Mouse (Mus musculus): ENCODE results near the gene Ppif. TPM values are rescaled to one million over a fixed set of nuclear protein-coding genes. Genes with fewer than 3 reads are reported as not detected.
A peak's percentile ranks its signal among the peaks of the same experiment; 100 is the strongest.

Ppif gene
- total RNA-seq, 2 experiments from 2014 or later, result 39.9 to 51.1 TPM

DNA sequence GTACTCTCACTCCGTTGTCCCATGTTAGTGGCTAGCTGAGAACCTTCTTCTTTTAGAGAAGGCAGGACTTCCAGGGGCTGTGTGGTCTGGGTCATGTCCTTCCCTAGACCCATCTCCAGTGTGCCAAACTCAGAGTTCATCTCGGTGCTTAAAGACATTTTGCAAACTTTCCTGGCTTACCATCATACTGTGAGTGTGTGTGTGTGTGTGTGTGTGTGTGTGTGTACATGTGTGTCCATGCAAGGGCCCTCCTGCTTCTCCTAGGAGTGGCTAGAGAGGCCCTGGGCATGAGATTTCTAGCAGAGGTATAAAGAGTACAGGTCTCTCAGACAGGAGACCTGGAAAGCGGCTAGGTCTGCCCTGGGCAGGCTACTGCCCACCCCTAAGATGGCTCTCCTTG, 42.2 kb downstream of the Ppif start:
- DNase-seq, result no peak

DNA sequence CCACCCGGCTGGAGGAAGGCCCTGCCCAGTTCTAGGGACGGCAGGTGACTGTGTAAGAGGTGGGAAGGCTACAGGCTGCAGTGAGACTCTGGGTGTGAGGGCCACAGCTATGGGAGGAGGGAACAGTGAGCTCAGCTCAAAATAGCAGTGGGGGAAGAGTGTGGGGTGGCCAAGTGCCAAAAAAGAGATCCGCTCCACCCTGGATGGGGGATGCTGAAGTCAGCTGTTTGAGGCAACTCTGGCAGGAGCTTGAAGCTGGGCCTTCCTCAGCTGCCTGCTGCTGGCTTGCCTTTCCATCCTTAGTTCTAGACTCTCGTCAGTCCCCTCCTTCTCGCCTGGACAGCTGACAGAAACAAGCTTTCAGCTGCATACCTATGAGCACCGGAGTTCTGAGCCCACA, 42.6 kb downstream of the Ppif start:
- DNase-seq, result peak; percentile 90

DNA sequence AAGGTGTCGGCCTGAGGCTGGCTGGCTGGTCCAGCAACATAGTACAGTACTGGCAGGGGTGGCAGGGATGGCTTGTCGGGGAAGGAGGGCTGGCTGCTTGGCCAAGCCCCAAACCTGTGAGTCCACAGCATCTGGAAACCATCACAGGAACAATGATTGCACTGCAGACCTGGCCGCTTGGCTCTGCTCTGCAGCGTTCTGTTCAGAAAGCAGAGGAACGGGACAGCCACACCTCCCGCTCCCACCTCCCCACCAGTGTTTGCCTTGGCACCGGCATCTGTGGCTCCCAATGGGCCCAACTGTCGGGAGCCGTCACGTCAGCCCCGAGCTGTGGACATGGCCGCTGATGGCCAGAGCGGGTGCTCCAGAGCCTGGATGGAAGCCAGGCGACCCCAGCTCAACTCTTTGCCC, 44.6 kb downstream of the Ppif start:
- DNase-seq, result peak; percentile 69

DNA sequence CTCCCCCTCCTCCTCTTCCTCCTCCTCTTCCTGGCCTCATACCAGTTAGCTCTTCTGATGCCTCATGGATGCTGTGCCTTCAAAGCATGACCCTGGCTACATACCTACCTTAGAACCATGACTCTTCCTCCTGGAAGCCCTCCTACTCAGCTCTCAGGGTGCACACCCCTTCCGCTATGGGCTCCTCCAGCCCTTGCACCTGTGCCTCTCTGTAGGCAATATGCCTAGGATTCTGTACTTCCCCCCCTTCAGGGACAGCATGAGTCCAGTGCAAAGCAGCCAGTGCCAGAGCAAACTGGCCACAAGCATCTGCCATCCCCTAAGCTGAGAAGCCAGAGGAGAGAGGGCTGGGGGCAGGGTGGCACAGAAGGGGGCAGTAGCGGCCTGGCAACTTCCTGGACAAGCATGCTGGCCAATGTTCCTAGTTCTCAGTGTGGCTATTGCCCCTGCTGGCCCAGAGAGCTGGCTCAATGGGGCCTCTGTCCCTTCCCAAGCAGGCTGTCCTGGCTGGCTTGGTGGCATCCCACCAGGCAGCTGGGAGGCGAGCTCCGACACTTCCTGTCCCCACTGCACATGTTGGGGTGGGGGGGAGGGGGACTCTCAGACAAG, 46.1 kb downstream of the Ppif start:
- peak; percentile 62 for DNase-seq

GRCm38 (mm10) chr14:25741211-25741610, 47.3 kb downstream of the Ppif start:
- DNase-seq, result no peak

GRCm38 (mm10) chr14:25741840-25742367, 48.0 kb downstream of the Ppif start:
- no peak for DNase-seq

- no peak for DNase-seq
Observed at GRCm38 (mm10) chr14:25742943-25743342, 49.0 kb downstream of the Ppif start.

DNA sequence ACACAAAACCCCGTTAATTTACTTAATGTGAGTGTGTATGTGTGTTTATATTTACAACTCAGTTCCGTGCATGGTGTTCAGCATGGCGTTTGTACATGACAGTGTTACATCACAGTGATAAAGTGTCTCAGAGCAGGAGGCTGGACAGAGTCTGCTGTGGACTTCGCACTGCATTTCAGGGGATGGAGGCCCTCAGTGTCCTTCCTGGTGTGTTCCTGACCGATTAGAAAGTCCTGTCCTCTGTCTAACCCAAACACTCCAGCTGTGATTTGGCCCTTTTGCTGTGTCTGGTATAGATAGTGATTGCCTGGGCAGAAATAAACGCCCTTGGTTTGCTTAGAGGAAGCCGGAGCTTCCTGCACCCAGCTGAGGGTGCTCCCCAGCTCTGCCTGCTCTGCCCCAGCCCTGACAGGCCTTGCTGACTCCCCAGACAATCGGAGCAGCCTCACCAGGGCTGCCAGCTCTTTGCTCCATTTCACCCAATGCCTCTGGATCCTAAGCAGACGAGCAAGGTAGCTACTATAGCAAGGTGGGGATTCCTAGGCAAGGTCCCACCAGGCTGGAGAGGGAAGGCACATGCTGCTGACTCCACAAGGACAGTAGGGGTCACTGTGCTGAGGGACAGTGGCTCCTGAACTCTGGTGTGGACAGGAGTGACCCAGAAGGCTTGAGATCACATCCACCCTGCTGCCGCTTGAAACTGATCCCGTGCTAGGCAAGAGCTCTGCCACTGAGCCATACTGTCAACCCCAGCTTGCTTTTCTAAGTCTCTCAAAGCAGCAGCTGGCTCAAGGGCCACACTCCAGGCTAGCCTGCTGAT, 51.6 kb downstream of the Ppif start:
- no peak for DNase-seq

- no peak for DNase-seq
Observed at GRCm38 (mm10) chr14:25746371-25746770, 52.4 kb downstream of the Ppif start.

- DNase-seq, result peak; percentile 51
Observed at GRCm38 (mm10) chr14:25746971-25747945, 53.3 kb downstream of the Ppif start.

DNA sequence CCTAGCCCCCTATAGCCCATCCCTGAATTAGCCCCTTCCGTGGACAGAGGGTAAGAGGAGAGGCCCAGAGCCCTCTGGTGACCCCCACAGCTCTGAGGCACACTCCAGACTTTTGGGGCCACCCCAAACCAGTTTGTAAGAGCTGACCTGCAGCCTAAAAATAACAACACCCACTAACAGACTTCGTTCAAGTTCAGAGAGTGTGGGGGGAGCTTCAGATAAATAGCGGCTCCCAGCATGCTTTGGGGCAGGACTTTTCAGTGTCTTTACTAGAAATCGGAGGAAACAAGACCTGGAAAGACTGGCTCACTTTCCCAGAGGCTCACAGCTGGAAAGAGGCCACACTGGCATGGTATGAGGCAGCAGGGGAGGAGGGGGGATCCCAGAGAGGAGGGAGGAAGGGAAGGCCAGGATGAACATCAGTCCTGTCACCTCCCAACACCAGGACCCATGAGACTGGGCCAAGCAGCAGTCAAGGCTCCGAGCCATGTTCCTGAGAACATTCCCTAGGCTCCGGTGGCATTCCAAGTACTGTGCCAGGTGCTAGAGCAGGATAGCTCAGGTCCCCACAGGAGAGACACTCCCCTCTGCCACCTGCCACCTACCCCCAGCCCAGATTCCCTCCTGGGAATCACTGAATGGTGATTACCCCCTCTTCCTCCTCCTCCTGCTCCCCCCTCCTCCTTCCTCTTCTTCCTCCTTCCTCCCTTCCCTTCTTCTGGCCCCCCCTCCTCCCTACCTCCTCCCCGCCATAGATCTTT, 54.2 kb downstream of the Ppif start:
- DNase-seq, result no peak

DNA sequence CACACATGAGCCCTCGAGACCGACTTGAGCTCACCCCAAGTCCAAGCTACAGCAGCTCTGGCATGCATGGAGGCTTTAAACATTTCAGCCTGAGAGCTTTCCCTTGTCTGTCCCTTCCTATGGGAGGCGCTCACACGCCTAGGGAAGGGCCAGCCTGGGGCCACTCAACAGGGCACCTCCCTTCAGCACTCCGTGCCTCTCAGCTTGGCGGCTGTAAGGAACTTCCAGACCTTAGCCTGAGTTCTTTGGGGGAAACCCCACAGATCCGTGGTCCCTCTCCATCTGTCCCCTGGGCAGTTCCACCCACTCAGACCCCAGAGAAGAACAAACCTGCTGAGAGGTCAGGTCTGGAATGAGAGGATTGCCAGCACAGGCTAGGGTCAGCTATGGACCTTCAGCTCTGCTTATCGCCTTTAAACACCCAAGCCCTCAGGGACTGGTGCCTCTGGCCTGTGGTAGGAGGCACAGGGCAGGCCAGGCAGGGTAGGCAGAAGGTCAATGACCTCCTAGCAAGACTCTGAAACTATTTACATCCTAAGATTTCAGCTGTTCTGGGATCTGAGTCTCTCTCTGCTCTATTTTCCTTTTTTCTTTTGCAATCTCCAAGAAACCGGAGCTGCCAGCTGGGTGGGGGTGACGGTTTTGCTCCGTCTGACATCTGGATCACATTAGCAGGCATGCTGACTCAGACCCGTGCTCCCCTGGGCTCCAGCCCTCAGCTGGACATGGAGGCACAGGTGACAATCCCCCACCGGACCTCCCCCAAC, 55.4 kb downstream of the Ppif start:
- DNase-seq, result peak; percentile 79

Other genes with a start within 250 kb of the Ppif start
- gene Zmiz1, start 235.0 kb upstream of the Ppif start, total RNA-seq (2021), result 10 to 100 TPM; 26.4 to 29.8 TPM
- gene Zcchc24, start 74.9 kb downstream of the Ppif start, total RNA-seq (2021), result 10 to 100 TPM; 41.5 to 45.0 TPM
- 10 to 100 TPM; 79.2 to 96.7 TPM for gene Anxa11, start 148.0 kb downstream of the Ppif start, total RNA-seq (2021)
- gene Plac9a, start 208.9 kb downstream of the Ppif start, total RNA-seq (2021), result 1 to 10 TPM; 1.8 to 2.7 TPM
- under 1 TPM; 0.15 to 0.86 TPM for gene Tmem254a, start 233.5 kb downstream of the Ppif start, total RNA-seq (2021)
- not detected for gene Cphx1, start 244.2 kb downstream of the Ppif start, total RNA-seq (2021)

All from gastrocnemius, postnatal 25 days (tissue).